Mouse (Mus musculus) bone marrow macrophage, adult 2 months (primary cell): ENCODE data around the gene Ispd. TPM values are rescaled to one million over a fixed set of nuclear protein-coding genes. Genes with fewer than 3 reads are reported as not detected.

Source experiments
- H3K27ac ChIP-seq: 2 replicates; pipeline ENCODE4 v1.5.1; 2012; ENCODE audit warnings: low read depth, low read length; ENCODE audit not compliant: insufficient read depth
- H3K4me1 ChIP-seq: 2 replicates; pipeline ENCODE4 v1.6.1; 2012; ENCODE audit warnings: low read length; ENCODE audit not compliant: control insufficient read depth, insufficient read depth
- H3K4me3 ChIP-seq: 2 replicates; pipeline ENCODE4 v1.5.1; 2012; ENCODE audit warnings: mild to moderate bottlenecking, low read length, moderate library complexity; ENCODE audit not compliant: insufficient read depth
- CTCF ChIP-seq: IDR thresholded peaks from 2 replicates; pipeline ENCODE4 v1.5.1; 2012; ENCODE audit warnings: low read depth, mild to moderate bottlenecking, low read length, moderate library complexity
- POLR2A ChIP-seq: IDR thresholded peaks from 2 replicates; pipeline ENCODE4 v1.6.1; 2012; ENCODE audit warnings: mild to moderate bottlenecking, low read depth, low read length, borderline replicate concordance
- polyA plus RNA-seq: library from polyadenylated mRNA; stranded (reverse); fragments of >200 nt; gene quantifications from 2 replicates; pipeline ENCODE4 v1.2.4, GENCODE M21; 2012; ENCODE audit not compliant: missing spikeins, insufficient read depth, insufficient read length

Ispd gene
- polyA plus RNA-seq, 1 experiment: 1.4 TPM

DNA sequence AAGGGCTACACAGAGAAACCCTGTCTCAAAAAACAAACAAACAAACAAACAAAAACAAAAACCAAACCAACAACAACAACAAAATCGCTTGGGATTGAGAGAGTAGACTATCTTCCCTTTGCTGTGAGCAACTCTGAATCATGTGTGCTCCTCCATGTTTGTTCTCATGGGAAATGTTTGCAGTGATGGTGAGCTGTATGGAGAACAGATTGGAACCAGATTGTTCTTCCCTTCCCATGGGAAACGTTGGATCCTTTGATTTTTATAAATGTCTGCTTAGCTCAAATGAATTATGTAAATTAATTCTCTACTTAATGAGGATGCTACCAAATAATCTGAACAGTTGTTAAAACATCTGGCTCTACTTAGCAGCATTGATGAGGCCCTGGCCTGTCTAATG is 312.8 kb downstream of the Ispd start:
- Histone ChIP-seq H3K4me1 (no peaks in the 10 kb centered on the region), H3K4me3 (no peak overlapping the region), H3K27ac (no peak overlapping the region)
- TF ChIP-seq POLR2A: no peak
- TF ChIP-seq CTCF: no peak

DNA sequence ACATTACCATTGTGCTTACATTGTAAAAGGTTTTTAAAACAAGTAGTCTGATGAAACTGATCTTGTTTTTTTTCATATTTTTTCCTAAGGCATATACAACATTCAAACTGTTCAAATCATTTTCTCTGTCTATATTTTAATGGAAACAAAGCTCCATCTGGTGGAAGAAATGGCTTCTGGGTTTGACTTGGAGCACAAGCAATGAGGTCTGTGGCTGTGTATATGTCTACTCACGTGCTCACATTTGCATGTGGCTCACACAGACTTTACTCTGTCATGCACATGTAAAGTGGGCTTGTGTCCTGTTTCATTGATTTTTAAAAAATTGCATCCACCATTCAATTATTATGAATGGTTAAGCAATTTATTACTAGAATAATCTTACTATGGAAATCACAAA is 323.1 kb downstream of the Ispd start:
- Histone ChIP-seq H3K4me1 (no peaks in the 10 kb centered on the region), H3K27ac (no peak overlapping the region), H3K4me3 (no peak overlapping the region)
- TF ChIP-seq POLR2A (no peak), CTCF (no peak)

DNA sequence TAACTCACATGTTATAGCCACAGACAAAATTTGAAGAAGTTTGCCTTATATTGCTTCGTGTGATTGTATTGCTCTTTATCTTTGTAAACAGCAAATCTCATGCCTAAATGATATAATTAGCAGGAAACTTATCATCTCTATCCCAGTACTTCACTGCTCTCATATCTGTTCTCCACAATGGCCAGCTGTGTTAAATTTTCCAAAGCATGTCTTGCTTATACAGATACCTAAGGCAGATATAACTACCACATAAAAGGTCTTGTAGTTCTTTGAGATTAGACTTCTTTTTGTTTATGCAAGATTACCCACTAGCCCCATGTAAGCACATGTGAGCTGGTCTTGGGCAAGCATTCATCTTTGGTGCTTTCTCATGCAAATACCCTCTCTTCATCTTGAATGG is 327.6 kb downstream of the Ispd start:
- no peaks in the 10 kb centered on the region for H3K4me1 ChIP-seq
- H3K27ac ChIP-seq: no peak overlapping the region
- no peak overlapping the region for H3K4me3 ChIP-seq
- no peak for TF ChIP-seq CTCF
- no peak for TF ChIP-seq POLR2A

DNA sequence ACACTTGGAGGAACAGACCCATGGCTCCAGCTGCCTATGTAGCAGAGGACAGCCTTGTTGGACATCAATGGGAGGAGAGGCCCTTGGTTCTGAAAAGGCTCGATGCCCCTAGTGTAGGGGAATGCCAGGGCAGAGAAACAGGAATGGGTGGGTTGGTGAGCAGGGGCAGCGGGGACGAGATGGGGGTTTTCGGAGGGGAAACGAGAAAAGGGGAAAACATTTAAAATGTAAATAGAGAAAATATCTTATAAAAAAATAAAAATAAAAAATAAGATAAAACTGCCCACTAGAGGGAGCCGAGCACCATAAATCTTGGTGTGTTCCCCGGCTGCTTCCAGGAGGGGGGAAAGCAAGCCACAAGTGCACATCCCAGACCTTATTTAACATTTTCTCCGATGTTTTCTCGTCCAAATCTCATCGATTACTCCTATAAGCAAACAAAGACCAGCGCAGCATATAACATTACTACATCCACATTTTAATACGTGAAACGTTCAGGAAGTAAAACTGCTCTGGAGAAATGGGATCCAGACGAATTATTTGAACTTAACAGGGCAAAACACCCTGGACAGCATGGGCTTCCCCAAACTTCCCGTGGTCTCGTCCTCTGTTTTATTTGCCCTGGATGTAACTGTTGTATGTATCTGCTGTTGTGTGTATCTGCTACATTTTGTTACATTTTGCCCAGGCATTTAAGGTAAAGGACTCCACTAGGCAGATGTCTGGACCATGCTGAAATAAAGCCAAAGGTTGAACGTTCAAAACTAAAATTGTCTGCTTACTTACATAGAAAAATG is 332.8 kb downstream of the Ispd start:
- H3K4me3 ChIP-seq: no peak overlapping the region
- TF ChIP-seq POLR2A (no peak), CTCF (peak; percentile 25; the same call in 1 of the 2 replicates)

DNA sequence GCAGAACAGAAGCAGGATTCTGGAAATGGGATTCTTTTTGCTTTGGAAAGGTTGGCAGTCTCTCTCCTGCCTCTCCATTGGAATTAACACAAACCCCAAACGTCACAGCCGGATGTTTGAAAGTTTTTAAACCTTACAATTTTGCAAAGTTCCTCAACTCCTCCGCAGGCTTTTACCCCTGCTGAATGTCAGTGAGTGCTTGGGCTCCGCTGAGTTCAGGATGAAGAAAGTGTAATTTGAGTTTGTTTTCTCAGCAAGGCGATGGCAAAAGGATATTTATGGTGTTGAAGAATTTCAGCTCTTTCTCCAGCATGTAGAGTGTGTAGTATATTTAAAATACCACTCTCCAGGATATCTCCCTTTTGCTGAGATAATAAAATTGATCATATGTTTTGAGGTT is 336.3 kb downstream of the Ispd start:
- no peak for TF ChIP-seq POLR2A
- no peak for TF ChIP-seq CTCF
- no peak overlapping the region for H3K27ac ChIP-seq
- no peaks in the 10 kb centered on the region for H3K4me1 ChIP-seq
- no peak overlapping the region for H3K4me3 ChIP-seq

More for the DNA sequence above, 332.8 kb downstream of the Ispd start:
- no peak overlapping the region for H3K27ac ChIP-seq
- H3K4me1 ChIP-seq: no peaks in the 10 kb centered on the region

DNA sequence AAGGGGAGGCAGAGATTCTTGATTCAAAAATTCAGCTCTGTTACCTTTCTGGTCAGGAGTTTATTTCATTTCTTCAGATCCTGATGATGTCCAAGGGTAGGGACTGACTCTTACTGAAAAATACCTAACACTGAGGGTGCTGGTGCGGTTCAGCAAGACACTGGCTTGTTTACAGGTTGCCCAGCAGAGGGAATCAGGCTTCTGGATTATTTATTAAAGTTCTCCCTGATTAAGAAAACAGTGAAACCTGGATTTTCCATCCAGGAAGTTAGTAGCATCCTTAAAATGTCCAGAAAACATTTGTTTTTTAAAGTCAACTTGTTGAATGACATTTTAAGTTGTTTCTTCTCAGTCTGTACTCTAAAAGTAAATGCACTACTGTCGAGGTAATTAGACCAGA is 337.2 kb downstream of the Ispd start:
- no peak overlapping the region for H3K27ac ChIP-seq
- TF ChIP-seq CTCF (no peak), POLR2A (no peak)

DNA sequence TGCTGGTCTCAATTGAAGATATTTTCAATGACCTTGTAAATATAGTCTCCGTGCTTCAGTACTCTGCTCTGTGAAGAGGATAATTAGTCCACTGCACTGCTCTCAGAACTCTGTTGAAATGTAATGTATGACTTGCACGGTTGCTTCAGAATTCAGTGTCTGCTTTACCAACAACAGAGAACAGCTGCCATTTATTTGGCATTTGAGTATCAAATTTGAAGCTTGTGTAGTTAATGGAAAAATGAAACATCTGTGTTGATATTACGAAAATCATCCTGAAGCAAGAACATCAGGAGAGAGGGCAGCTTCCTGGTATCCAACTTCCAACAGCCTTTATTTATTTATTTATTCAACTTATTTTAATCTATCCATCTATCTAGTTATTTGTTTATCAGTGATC is 337.8 kb downstream of the Ispd start:
- Histone ChIP-seq H3K27ac (no peak overlapping the region), H3K4me3 (no peak overlapping the region), H3K4me1 (no peaks in the 10 kb centered on the region)
- TF ChIP-seq POLR2A (no peak), CTCF (no peak)

More for the DNA sequence above, 337.2 kb downstream of the Ispd start:
- Histone ChIP-seq H3K4me3 (no peak overlapping the region), H3K4me1 (no peaks in the 10 kb centered on the region)

DNA sequence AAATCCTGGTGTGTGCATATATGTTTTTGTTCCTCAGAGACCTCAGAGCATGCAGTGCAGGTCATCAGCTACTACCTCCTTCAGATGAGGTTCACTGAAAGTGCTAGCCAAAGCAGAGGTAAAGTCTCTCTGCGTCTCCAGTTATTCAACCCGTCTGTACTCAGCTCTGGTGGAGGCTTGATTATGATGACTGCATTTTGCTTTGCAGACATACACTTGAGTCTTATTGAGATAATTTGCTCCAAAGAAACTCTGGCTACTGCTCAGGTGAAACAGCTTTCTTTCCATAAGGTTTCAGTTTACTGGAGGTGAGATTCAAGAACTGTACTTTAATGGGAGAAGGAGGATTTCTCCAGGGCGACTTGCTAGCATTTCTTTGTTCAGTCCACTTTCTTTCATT is 339.5 kb downstream of the Ispd start:
- Histone ChIP-seq H3K4me1 (no peaks in the 10 kb centered on the region), H3K4me3 (no peak overlapping the region), H3K27ac (no peak overlapping the region)
- no peak for TF ChIP-seq POLR2A

GRCm38 (mm10) chr12:36721223-36721622 is 340.0 kb downstream of the Ispd start:
- Histone ChIP-seq H3K4me1 (no peaks in the 10 kb centered on the region), H3K27ac (no peak overlapping the region), H3K4me3 (no peak overlapping the region)
- TF ChIP-seq CTCF (no peak), POLR2A (no peak)

DNA sequence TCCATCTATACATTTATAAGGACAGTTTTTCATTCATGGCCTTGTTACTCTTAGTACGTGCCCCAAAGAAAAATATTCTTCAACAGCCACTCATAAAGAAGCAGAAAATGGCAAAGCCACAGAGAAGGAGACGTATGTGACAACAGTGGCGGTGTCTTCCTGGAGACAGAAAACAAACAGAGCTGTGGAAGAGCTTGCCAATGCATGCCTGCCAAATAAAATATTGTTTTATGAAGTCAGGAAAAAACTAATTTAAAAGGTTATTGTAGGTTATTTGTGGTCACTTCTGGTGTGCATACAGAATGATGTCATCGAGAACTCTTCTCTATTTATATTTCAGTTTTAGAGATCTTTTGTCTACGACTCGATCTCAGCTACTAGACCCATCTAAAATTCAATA is 341.5 kb downstream of the Ispd start:
- no peak for TF ChIP-seq POLR2A
- TF ChIP-seq CTCF: no peak
- Histone ChIP-seq H3K4me3 (no peak overlapping the region), H3K27ac (no peak overlapping the region), H3K4me1 (no peaks in the 10 kb centered on the region)

GRCm38 (mm10) chr12:36723302-36723701 is 342.1 kb downstream of the Ispd start:
- H3K27ac ChIP-seq: no peak overlapping the region
- H3K4me3 ChIP-seq: no peak overlapping the region
- no peaks in the 10 kb centered on the region for H3K4me1 ChIP-seq
- TF ChIP-seq CTCF (no peak), POLR2A (no peak)
